Mouse (Mus musculus): ENCODE results near the gene Mcemp1. TPM values are rescaled to one million over a fixed set of nuclear protein-coding genes. Genes with fewer than 3 reads are reported as not detected.

Gene Mcemp1
- polyA plus RNA-seq (2012; rRNA removed) = 0.36 and 0.55 TPM in 2 replicates

GRCm38 (mm10) chr8:3665507-3665906, at the start of gene Mcemp1:
Gene Mcemp1 (plus strand): TSS chr8:3665754.

GRCm38 (mm10) chr8:3621199-3621970, 44.2 kb upstream of the Mcemp1 start, which contains the start of the genes Xab2 and Pet100:
Gene Xab2 (minus strand): TSS chr8:3621316.
Gene Pet100 (plus strand): TSS chr8:3621548.

DNA sequence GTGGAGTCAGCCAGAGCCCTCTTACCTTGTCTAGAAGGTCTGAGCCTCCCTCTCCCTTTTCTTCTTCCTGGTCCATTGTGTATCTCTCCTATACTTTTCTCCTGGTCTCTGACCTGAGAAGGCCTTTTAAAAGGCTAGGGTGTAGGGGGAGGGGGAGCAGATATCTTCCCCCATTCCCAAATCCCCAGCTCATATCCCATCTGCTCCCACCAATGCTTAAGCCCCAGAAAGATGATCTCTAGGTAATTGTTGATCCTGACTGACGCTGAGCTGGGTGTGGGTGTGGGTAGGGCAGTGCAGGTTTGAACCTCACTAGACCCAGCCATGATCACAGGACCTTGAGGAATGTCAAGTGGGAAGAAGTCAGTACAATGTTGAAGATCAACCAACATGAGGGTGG, 40.1 kb upstream of the Mcemp1 start, which contains the start of gene Pcp2:
Gene Pcp2, minus strand, starts transcription at position 101 of the 400 bp plus-strand sequence.

GRCm38 (mm10) chr8:3630647-3631477, 34.7 kb upstream of the Mcemp1 start, which contains the start of gene Stxbp2:
Gene Stxbp2 (plus strand): TSS chr8:3630955.

DNA sequence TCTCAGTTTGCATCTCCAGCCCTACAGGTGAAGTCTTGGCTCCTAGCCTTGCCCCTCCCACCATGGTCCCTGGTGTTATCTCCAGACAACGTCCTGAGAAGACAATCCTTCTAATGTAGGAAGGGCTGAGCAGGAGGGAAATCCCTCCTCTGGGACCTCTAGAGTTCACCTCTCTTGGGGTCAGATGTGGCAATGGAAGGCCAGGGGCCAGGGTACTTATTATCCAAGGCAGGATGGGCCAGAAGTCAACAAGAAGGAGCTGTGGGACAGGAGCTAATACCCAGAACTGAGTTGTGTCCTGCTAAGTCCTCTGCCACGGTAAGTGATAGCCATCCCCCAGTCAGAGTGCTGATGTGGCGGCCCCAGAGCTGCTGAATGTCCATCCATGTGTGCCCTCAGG, 10.0 kb upstream of the Mcemp1 start, which contains the start of gene Retn:
Gene Retn, plus strand, starts transcription at position 245 of the 400 bp plus-strand sequence.

DNA sequence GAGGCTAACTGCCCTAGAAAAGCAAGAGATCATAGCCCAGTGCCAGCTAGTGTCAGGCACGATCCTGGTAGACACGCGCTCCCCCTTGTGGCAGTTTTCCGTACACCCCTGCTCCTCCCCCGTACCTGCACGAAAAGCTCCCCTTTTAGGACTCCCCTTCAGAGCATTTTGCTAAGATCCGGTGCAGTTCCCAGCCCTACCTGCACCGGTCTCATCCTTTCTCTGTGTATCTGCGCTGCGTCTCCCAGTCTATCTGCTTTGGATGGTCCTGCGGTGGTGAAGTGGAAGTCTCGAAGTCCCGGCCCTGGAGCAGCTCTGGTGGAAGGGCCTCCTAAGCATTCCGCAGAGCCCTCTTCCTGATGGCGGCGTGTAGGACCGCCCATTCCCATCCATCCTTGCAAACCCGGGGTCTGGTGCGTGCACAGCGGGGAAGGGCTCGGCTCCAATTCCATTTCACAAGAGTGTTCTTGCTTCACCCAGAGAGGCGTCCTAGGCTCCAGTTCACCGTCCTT, 6.5 kb downstream of the Mcemp1 start, which contains the start of gene Fcor:
Gene Fcor, minus strand, starts transcription at position 383 of the 512 bp plus-strand sequence.

GRCm38 (mm10) chr8:3676131-3676992, 10.8 kb downstream of the Mcemp1 start, which contains the start of gene Trappc5:
Gene Trappc5 (plus strand): TSS chr8:3676299.

DNA sequence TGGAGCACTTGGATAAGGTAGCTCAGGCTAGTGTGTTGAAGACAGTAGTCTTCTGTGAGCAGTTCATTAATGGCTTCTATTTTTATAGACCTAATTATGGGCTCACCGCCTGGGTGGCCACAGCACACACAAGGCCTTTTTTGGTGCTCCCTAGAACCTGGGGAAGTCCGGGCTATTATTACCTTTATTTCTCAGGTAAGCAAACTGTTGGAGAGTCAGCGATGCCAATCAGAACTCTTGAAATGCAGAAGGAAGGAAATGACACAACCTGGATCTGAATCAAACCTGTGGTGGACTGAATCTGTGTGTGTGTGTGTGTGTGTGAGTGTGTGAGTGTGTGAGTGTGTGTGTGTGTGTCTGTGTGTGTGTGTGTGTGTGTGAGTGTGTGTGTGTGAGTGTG, 28.6 kb downstream of the Mcemp1 start, which contains the start of gene Fcer2a:
Gene Fcer2a, minus strand, starts transcription at position 55 of the 400 bp plus-strand sequence.

Other genes starting within 250 kb of the Mcemp1 start
- gene Pex11g, start 198.1 kb upstream of the Mcemp1 start, polyA plus RNA-seq (2012; rRNA removed) = 10.4 and 12.8 TPM in 2 replicates
- 0.19 and 0.23 TPM in 2 replicates for gene Tex45, start 194.9 kb upstream of the Mcemp1 start, polyA plus RNA-seq (2012; rRNA removed)
- gene Zfp358, start 172.6 kb upstream of the Mcemp1 start, polyA plus RNA-seq (2012; rRNA removed) = 125 and 143 TPM in 2 replicates
- gene Mcoln1, start 165.3 kb upstream of the Mcemp1 start, polyA plus RNA-seq (2012; rRNA removed) = 399 and 751 TPM in 2 replicates
- 89.5 and 91.8 TPM in 2 replicates for gene Pnpla6, start 150.4 kb upstream of the Mcemp1 start, polyA plus RNA-seq (2012; rRNA removed)
- 0.18 and 1.8 TPM in 2 replicates for gene C330021F23Rik, start 97.8 kb upstream of the Mcemp1 start, polyA plus RNA-seq (2012; rRNA removed)
- 20.9 and 23.5 TPM in 2 replicates for gene Camsap3, start 78.5 kb upstream of the Mcemp1 start, polyA plus RNA-seq (2012; rRNA removed)
- 93.2 and 110 TPM in 2 replicates for gene Xab2, start 44.4 kb upstream of the Mcemp1 start, polyA plus RNA-seq (2012; rRNA removed)
- 1.6 and 2.2 TPM in 2 replicates for gene Pet100, start 44.2 kb upstream of the Mcemp1 start, polyA plus RNA-seq (2012; rRNA removed)
- gene Pcp2, start 40.2 kb upstream of the Mcemp1 start, polyA plus RNA-seq (2012; rRNA removed) = not detected in 2 replicates
- gene Stxbp2, start 34.8 kb upstream of the Mcemp1 start, polyA plus RNA-seq (2012; rRNA removed) = 171 and 235 TPM in 2 replicates
- gene Retn, start 10.0 kb upstream of the Mcemp1 start, polyA plus RNA-seq (2012; rRNA removed) = 49.5 and 60.2 TPM in 2 replicates
- gene Fcor, start 6.6 kb downstream of the Mcemp1 start, polyA plus RNA-seq (2012; rRNA removed) = 11.6 and 13.8 TPM in 2 replicates
- 40.3 and 41.1 TPM in 2 replicates for gene Trappc5, start 10.5 kb downstream of the Mcemp1 start, polyA plus RNA-seq (2012; rRNA removed)
- 0.11 and 0.20 TPM in 2 replicates for gene Fcer2a, start 28.4 kb downstream of the Mcemp1 start, polyA plus RNA-seq (2012; rRNA removed)
- gene Clec4g, start 54.9 kb downstream of the Mcemp1 start, polyA plus RNA-seq (2012; rRNA removed) = 0.22 TPM in 1 of 2 replicates, not detected in the other
- gene Cd209a, start 83.2 kb downstream of the Mcemp1 start, polyA plus RNA-seq (2012; rRNA removed) = 1.3 and 1.4 TPM in 2 replicates
- gene Cd209e, start 188.6 kb downstream of the Mcemp1 start, polyA plus RNA-seq (2012; rRNA removed) = not detected in 2 replicates
- 0.24 and 0.63 TPM in 2 replicates for gene Cd209d, start 212.8 kb downstream of the Mcemp1 start, polyA plus RNA-seq (2012; rRNA removed)